Mouse (Mus musculus) E14TG2a.4 (cell line): ENCODE data around the gene Cabp2.
"Not testable (repeated sequence)": the region's sequence is repeated elsewhere in the genome, so short reads cannot be mapped to it uniquely, and the experiment has no call there.

Experiments
- CTCF ChIP-seq: conservative IDR thresholded peaks from 2 replicates; pipeline ENCODE4 v1.5.1; 2014; ENCODE audit warnings: low read length
- NANOG ChIP-seq: IDR thresholded peaks from 2 replicates; pipeline ENCODE4 v1.6.1; 2014; ENCODE audit warnings: borderline replicate concordance, low read length, mixed read lengths
- POU5F1 ChIP-seq: IDR thresholded peaks from 2 replicates; pipeline ENCODE4 v1.6.1; 2014; ENCODE audit warnings: low read length, borderline replicate concordance

GRCm38 (mm10) chr19:4040941-4041340 lies 40.4 kb upstream of the Cabp2 start:
- TF ChIP-seq CTCF, NANOG, POU5F1: not testable (repeated sequence)
